Mouse (Mus musculus) bone marrow, adult 2 months (tissue): ENCODE measurements at regions not wholly inside any gene's neighbourhood (a gene's known extent, or its start where the extent isn't known, plus 50 kb on each side); places are given as distances from the start of the nearest gene placed in this dataset.
"Not testable (repeated sequence)": the region's sequence is repeated elsewhere in the genome, so short reads cannot be mapped to it uniquely, and the experiment has no call there.

Experiments
- H3K27ac ChIP-seq: fragments of 200-500 bp; 2 replicates; pipeline ENCODE4 v1.5.1; 2012; ENCODE audit warnings: low read depth, mild to moderate bottlenecking, control low read depth, inconsistent platforms, low read length; ENCODE audit not compliant: control insufficient read depth, poor library complexity, insufficient read depth
- H3K4me1 ChIP-seq: fragments of 200-500 bp; 2 replicates; pipeline ENCODE4 v1.6.1; 2011; ENCODE audit warnings: low read length; ENCODE audit not compliant: control insufficient read depth, insufficient read depth
- H3K4me3 ChIP-seq: fragments of 200-500 bp; replicated peaks from 2 replicates; pipeline ENCODE3; 2011; ENCODE audit warnings: mild to moderate bottlenecking, low read depth, low read length, control low read depth; ENCODE audit not compliant: control insufficient read depth
- CTCF ChIP-seq: fragments of 200-500 bp; IDR thresholded peaks from 2 replicates; pipeline ENCODE4 v1.5.1; 2011; ENCODE audit warnings: low read length, control low read depth; ENCODE audit not compliant: control insufficient read depth, insufficient read depth
- POLR2A ChIP-seq: fragments of 200-500 bp; IDR thresholded peaks from 2 replicates; pipeline ENCODE4 v1.6.1; 2011; ENCODE audit warnings: low read depth, mild to moderate bottlenecking, control low read depth, low read length, borderline replicate concordance; ENCODE audit not compliant: control insufficient read depth
- WGBS: fragments of 180-500 bp; shearing (Covaris S2); methylation state at CpG from one replicate; pipeline ENCODE4 v1.1.7; 2018; 5-methylcytosine and 5-hydroxymethylcytosine counted together

DNA sequence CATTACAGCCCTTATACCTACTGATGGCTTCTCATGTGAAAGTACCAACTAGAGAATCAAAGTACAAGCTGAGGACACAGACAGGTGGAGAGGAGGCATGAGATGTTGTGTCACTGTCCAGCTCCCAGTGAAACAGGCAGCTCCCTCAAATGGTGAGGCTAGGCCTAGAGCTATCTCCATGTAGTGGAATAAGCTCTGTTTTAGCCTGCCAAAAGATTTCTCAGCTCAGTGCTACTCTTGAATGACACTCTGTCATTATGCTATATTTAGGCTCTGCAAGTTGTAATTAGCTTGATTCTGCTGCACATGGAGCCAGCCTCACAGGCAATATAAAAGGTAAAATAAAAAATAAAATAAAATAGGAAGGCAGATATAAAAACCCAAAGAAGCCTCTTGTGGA is 298.5 kb downstream of the Bmp2 start:
- no peak for TF ChIP-seq CTCF
- TF ChIP-seq POLR2A = no peak
- no peak overlapping the region for H3K4me3 ChIP-seq
- H3K27ac ChIP-seq = no peak overlapping the region
- no peaks in the 10 kb centered on the region for H3K4me1 ChIP-seq

DNA sequence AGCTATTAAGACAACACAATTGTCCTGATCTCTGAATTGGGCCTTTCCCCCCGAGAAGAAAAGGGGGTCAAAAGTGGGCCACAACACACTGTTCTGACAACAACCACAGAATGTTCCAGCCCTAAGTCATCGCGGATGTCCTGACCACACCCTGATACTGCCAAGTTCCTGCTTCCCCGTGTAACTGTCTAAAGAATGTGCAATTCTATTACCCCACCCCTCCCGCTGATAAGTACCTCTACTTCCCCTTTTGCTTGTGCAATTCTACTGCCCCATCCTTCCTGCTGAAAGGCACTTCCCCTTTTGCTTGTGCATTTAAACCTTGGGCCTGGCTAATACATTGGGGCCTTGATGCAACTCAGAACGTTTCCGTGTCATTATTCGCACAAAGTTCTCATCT is 323.0 kb downstream of the Bmp2 start:
- WGBS = 51% methylated on average over 8 of the region's 8 CpGs
- not testable (repeated sequence) for H3K27ac ChIP-seq, H3K4me3 ChIP-seq, H3K4me1 ChIP-seq

- Histone ChIP-seq H3K4me3 (no peak overlapping the region), H3K27ac (no peak overlapping the region), H3K4me1 (no peaks in the 10 kb centered on the region)
- TF ChIP-seq POLR2A (no peak), CTCF (no peak)
Observed at GRCm38 (mm10) chr2:133883682-133884081, 331.7 kb downstream of the Bmp2 start.

DNA sequence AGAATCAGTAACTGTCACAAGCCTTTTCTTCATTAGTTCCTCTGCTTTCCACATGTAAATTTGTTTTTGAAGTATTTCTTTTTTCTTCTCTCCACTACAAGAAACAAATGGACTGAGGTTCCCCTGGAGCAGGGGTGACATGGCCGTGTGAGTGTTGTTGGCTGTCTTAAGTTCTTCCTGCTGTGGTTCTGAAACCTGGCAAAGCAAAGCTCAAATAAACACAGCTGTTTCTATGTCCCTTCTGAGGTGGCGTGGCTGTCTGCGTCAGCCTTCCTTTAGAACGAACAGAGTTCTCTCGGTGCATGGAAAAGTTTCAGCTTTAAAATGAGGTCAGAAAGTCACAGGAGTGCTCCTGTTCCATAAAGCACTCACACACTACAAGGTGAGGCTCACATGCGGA is 354.3 kb downstream of the Bmp2 start:
- no peaks in the 10 kb centered on the region for H3K4me1 ChIP-seq
- 70% methylated on average over 6 of the region's 6 CpGs for WGBS
- H3K4me3 ChIP-seq = no peak overlapping the region
- no peak for TF ChIP-seq CTCF
- no peak for TF ChIP-seq POLR2A
- H3K27ac ChIP-seq = no peak overlapping the region
